Mouse (Mus musculus): ENCODE measurements around the gene Gm44579.

GRCm38 (mm10) chr15:98168622-98169004, 52.2 kb downstream of the Gm44579 start:
- no peak for TF ChIP-seq POLR2A (IDR thresholded peaks at IDR 0.05; ENCODE audit: borderline replicate concordance, extremely low read depth, insufficient read depth, insufficient read length, poor library complexity, severe bottlenecking)
- TF ChIP-seq CTCF (IDR thresholded peaks at IDR 0.05; ENCODE audit: borderline replicate concordance, extremely low read depth, insufficient read depth, insufficient read length), result no peak
